Mouse (Mus musculus): Measurements from ENCODE around the gene Lsm3. TPM values are rescaled to one million over a fixed set of nuclear protein-coding genes. Genes with fewer than 3 reads are reported as not detected.
"Not testable (repeated sequence)": the region's sequence is repeated elsewhere in the genome, so short reads cannot be mapped to it uniquely, and the experiment has no call there.

Gene Lsm3
- total RNA-seq (2017), result 140 to 220 TPM (median 147 TPM) in 3 replicates

- ATAC-seq (replicated peaks; ENCODE audit: insufficient number of reproducible peaks, low FRiP score, low TSS enrichment, poor library complexity, severe bottlenecking), result peak; percentile 95
These were observed at the start of gene Lsm3, which contains the start of gene Xpc for GRCm38 (mm10) chr6:91515545-91516449. Gene Lsm3, plus strand, starts transcription at chr6:91515928. Gene Xpc, minus strand, starts transcription at chr6:91515888.

GRCm38 (mm10) chr6:91467106-91467505, 48.6 kb upstream of the Lsm3 start:
- ATAC-seq (replicated peaks; ENCODE audit: insufficient number of reproducible peaks, low FRiP score, low TSS enrichment, poor library complexity, severe bottlenecking), result no peak

GRCm38 (mm10) chr6:91470712-91471111, 45.0 kb upstream of the Lsm3 start:
- ATAC-seq (replicated peaks; ENCODE audit: insufficient number of reproducible peaks, low FRiP score, low TSS enrichment, poor library complexity, severe bottlenecking), result no peak

- ATAC-seq (replicated peaks; ENCODE audit: insufficient number of reproducible peaks, low FRiP score, low TSS enrichment, poor library complexity, severe bottlenecking), result not testable (repeated sequence)
These were observed 44.3 kb upstream of the Lsm3 start for GRCm38 (mm10) chr6:91471427-91471826.

GRCm38 (mm10) chr6:91472319-91472718, 43.4 kb upstream of the Lsm3 start:
- ATAC-seq (replicated peaks; ENCODE audit: insufficient number of reproducible peaks, low FRiP score, low TSS enrichment, poor library complexity, severe bottlenecking), result no peak

GRCm38 (mm10) chr6:91472868-91473804, 42.6 kb upstream of the Lsm3 start, which contains the start of the genes Chchd4 and Tmem43:
Gene Chchd4, minus strand, starts transcription at chr6:91473546.
Gene Tmem43, plus strand, starts transcription at chr6:91473703.
- ATAC-seq (replicated peaks; ENCODE audit: insufficient number of reproducible peaks, low FRiP score, low TSS enrichment, poor library complexity, severe bottlenecking), result peak; percentile 90

GRCm38 (mm10) chr6:91473805-91474440, 41.8 kb upstream of the Lsm3 start:
- ATAC-seq (replicated peaks; ENCODE audit: insufficient number of reproducible peaks, low FRiP score, low TSS enrichment, poor library complexity, severe bottlenecking), result peak; percentile 10; the same call in 1 of the 2 replicates

GRCm38 (mm10) chr6:91474441-91475190, 41.1 kb upstream of the Lsm3 start:
- no peak for ATAC-seq (replicated peaks; ENCODE audit: insufficient number of reproducible peaks, low FRiP score, low TSS enrichment, poor library complexity, severe bottlenecking)

- ATAC-seq (replicated peaks; ENCODE audit: insufficient number of reproducible peaks, low FRiP score, low TSS enrichment, poor library complexity, severe bottlenecking), result no peak
These were observed 39.2 kb upstream of the Lsm3 start for GRCm38 (mm10) chr6:91476541-91476940.

- ATAC-seq (replicated peaks; ENCODE audit: insufficient number of reproducible peaks, low FRiP score, low TSS enrichment, poor library complexity, severe bottlenecking), result no peak
These were observed 32.4 kb upstream of the Lsm3 start for GRCm38 (mm10) chr6:91483371-91483770.

GRCm38 (mm10) chr6:91486736-91487453, 28.8 kb upstream of the Lsm3 start:
- no peak for ATAC-seq (replicated peaks; ENCODE audit: insufficient number of reproducible peaks, low FRiP score, low TSS enrichment, poor library complexity, severe bottlenecking)

GRCm38 (mm10) chr6:91488496-91489212, 27.1 kb upstream of the Lsm3 start:
- ATAC-seq (replicated peaks; ENCODE audit: insufficient number of reproducible peaks, low FRiP score, low TSS enrichment, poor library complexity, severe bottlenecking), result peak; percentile 55

GRCm38 (mm10) chr6:91489872-91490271, 25.9 kb upstream of the Lsm3 start:
- ATAC-seq (replicated peaks; ENCODE audit: insufficient number of reproducible peaks, low FRiP score, low TSS enrichment, poor library complexity, severe bottlenecking), result no peak

GRCm38 (mm10) chr6:91491004-91491403, 24.7 kb upstream of the Lsm3 start:
- no peak for ATAC-seq (replicated peaks; ENCODE audit: insufficient number of reproducible peaks, low FRiP score, low TSS enrichment, poor library complexity, severe bottlenecking)

- no peak for ATAC-seq (replicated peaks; ENCODE audit: insufficient number of reproducible peaks, low FRiP score, low TSS enrichment, poor library complexity, severe bottlenecking)
These were observed 22.7 kb upstream of the Lsm3 start for GRCm38 (mm10) chr6:91493053-91493452.

- ATAC-seq (replicated peaks; ENCODE audit: insufficient number of reproducible peaks, low FRiP score, low TSS enrichment, poor library complexity, severe bottlenecking), result no peak
These were observed 21.2 kb upstream of the Lsm3 start for GRCm38 (mm10) chr6:91494526-91494925.

- no peak for ATAC-seq (replicated peaks; ENCODE audit: insufficient number of reproducible peaks, low FRiP score, low TSS enrichment, poor library complexity, severe bottlenecking)
These were observed 12.4 kb upstream of the Lsm3 start for GRCm38 (mm10) chr6:91503302-91503701.
